Mouse (Mus musculus): ENCODE data around the gene Fam83e. TPM values are rescaled to one million over a fixed set of nuclear protein-coding genes. Genes with fewer than 3 reads are reported as not detected.

Fam83e gene
- polyA plus RNA-seq, 1 experiment from 2014 or later: 1.3 TPM

- peak within 1 kb of the TSS; percentile 88 for H3K4me3 ChIP-seq
- H3K27ac ChIP-seq: peak within 1 kb of the TSS; percentile 94
- peak within 1 kb of the TSS; percentile 95 for H3K4me2 ChIP-seq (replicated peaks)
- under 1% methylated on average over 41 of the region's 41 CpGs for WGBS
- peaks cover 49% of the 10 kb centered on the region for H3K36me3 ChIP-seq
- H3K27me3 ChIP-seq: no peaks in the 10 kb centered on the region
- peaks cover 47% of the 10 kb centered on the region for H3K4me1 ChIP-seq
- H3K9ac ChIP-seq: peak within 1 kb of the TSS; percentile 96
- ATAC-seq (ENCODE audit: insufficient number of reproducible peaks, insufficient read depth, low FRiP score, low TSS enrichment): peak; percentile 8
- H3K9me3 ChIP-seq: no peaks in the 10 kb centered on the region
These were observed 3.1 kb upstream of the Fam83e start, which contains the start of gene Sphk2 for GRCm38 (mm10) chr7:45717918-45718297. Gene Sphk2, minus strand, starts transcription at chr7:45718002.

GRCm38 (mm10) chr7:45718331-45718730, 2.7 kb upstream of the Fam83e start:
- Histone ChIP-seq H3K36me3 (peaks cover 49% of the 10 kb centered on the region), H3K4me1 (peaks cover 47% of the 10 kb centered on the region)

DNA sequence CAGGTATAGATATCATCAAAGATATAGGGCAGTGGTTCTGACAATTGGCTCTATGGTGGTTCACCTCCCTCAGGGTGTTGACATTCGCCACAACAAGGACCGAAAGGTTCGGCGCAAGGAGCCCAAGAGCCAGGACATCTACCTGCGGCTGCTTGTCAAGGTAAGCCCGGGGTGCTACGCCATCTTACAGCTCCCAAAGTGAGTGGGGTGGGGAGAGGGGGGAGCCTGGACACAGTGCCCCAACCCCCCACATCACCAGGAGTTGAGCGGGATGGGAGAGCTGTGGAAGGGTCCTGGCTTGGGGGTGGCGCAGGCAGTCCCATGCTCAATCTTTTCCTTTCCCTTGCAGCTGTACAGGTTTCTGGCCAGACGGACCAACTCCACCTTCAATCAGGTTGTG, 1.8 kb upstream of the Fam83e start:
- no peaks in the 10 kb centered on the region for H3K27me3 ChIP-seq
- H3K4me2 ChIP-seq (replicated peaks): peak overlapping the region; percentile 95
- H3K9ac ChIP-seq: peak overlapping the region; percentile 96
- peaks cover 43% of the 10 kb centered on the region for H3K4me1 ChIP-seq
- H3K36me3 ChIP-seq: peaks cover 51% of the 10 kb centered on the region
- H3K9me3 ChIP-seq: no peaks in the 10 kb centered on the region
- no peak for ATAC-seq (ENCODE audit: insufficient number of reproducible peaks, insufficient read depth, low FRiP score, low TSS enrichment)
- H3K27ac ChIP-seq: no peak overlapping the region
- peak overlapping the region; percentile 88 for H3K4me3 ChIP-seq
- 86% methylated on average over 10 of the region's 10 CpGs for WGBS

More at GRCm38 (mm10) chr7:45718331-45718730, 2.7 kb upstream of the Fam83e start:
- peak overlapping the region; percentile 95 for H3K4me2 ChIP-seq (replicated peaks)
- ATAC-seq (ENCODE audit: insufficient number of reproducible peaks, insufficient read depth, low FRiP score, low TSS enrichment): no peak
- peak overlapping the region; percentile 88 for H3K4me3 ChIP-seq
- no peaks in the 10 kb centered on the region for H3K9me3 ChIP-seq
- H3K27me3 ChIP-seq: no peaks in the 10 kb centered on the region
- peak overlapping the region; percentile 96 for H3K9ac ChIP-seq
- peak overlapping the region; percentile 94 for H3K27ac ChIP-seq
- WGBS: under 1% methylated on average over 20 of the region's 20 CpGs

GRCm38 (mm10) chr7:45719738-45720412, 1.1 kb upstream of the Fam83e start:
- H3K9me3 ChIP-seq: no peaks in the 10 kb centered on the region
- 89% methylated on average over 16 of the region's 16 CpGs for WGBS
- H3K9ac ChIP-seq: peak overlapping the region; percentile 96; the same call in 1 of the 2 replicates
- H3K4me3 ChIP-seq: peak overlapping the region; percentile 13; the same call in 1 of the 2 replicates
- peaks cover 37% of the 10 kb centered on the region for H3K4me1 ChIP-seq
- peaks cover 56% of the 10 kb centered on the region for H3K36me3 ChIP-seq
- H3K27ac ChIP-seq: no peak overlapping the region
- no peaks in the 10 kb centered on the region for H3K27me3 ChIP-seq
- ATAC-seq (ENCODE audit: insufficient number of reproducible peaks, insufficient read depth, low FRiP score, low TSS enrichment): no peak
- peak overlapping the region; percentile 95 for H3K4me2 ChIP-seq (replicated peaks)

- H3K27me3 ChIP-seq: no peaks in the 10 kb centered on the region
- H3K4me1 ChIP-seq: peaks cover 28% of the 10 kb centered on the region
- H3K27ac ChIP-seq: no peak overlapping the region
- no peaks in the 10 kb centered on the region for H3K9me3 ChIP-seq
- ATAC-seq (ENCODE audit: insufficient number of reproducible peaks, insufficient read depth, low FRiP score, low TSS enrichment): no peak
- H3K4me3 ChIP-seq: no peak overlapping the region
- no peak overlapping the region for H3K4me2 ChIP-seq (replicated peaks)
- 80% methylated on average over 7 of the region's 7 CpGs for WGBS
- H3K9ac ChIP-seq: no peak overlapping the region; the same call in 1 of the 2 replicates
- H3K36me3 ChIP-seq: peaks cover 69% of the 10 kb centered on the region
These were observed 191 bp downstream of the Fam83e start for GRCm38 (mm10) chr7:45721234-45721571.

GRCm38 (mm10) chr7:45721642-45722347, 783 bp downstream of the Fam83e start:
- H3K27me3 ChIP-seq: no peaks in the 10 kb centered on the region
- peaks cover 22% of the 10 kb centered on the region for H3K4me1 ChIP-seq
- H3K4me2 ChIP-seq (replicated peaks): no peak overlapping the region
- H3K36me3 ChIP-seq: peaks cover 75% of the 10 kb centered on the region
- H3K27ac ChIP-seq: no peak overlapping the region
- no peak overlapping the region for H3K4me3 ChIP-seq
- ATAC-seq (ENCODE audit: insufficient number of reproducible peaks, insufficient read depth, low FRiP score, low TSS enrichment): no peak
- no peaks in the 10 kb centered on the region for H3K9me3 ChIP-seq
- H3K9ac ChIP-seq: 0 out of 2 replicates have a peak overlapping the region, but pooled peaks have one; percentile 8
- WGBS: 67% methylated on average over 13 of the region's 13 CpGs

- 80% methylated on average over 13 of the region's 13 CpGs for WGBS
- no peak overlapping the region for H3K27ac ChIP-seq
- no peak overlapping the region for H3K4me2 ChIP-seq (replicated peaks)
- H3K9ac ChIP-seq: 0 out of 2 replicates have a peak overlapping the region, but pooled peaks have one; percentile 8
- H3K27me3 ChIP-seq: no peaks in the 10 kb centered on the region
- H3K4me3 ChIP-seq: no peak overlapping the region
- no peak for ATAC-seq (ENCODE audit: insufficient number of reproducible peaks, insufficient read depth, low FRiP score, low TSS enrichment)
- peaks cover 18% of the 10 kb centered on the region for H3K4me1 ChIP-seq
- H3K36me3 ChIP-seq: peaks cover 80% of the 10 kb centered on the region
- no peaks in the 10 kb centered on the region for H3K9me3 ChIP-seq
These were observed 1.3 kb downstream of the Fam83e start for GRCm38 (mm10) chr7:45722348-45722713.

- H3K4me2 ChIP-seq (replicated peaks): no peak overlapping the region
- peaks cover 18% of the 10 kb centered on the region for H3K4me1 ChIP-seq
- H3K27ac ChIP-seq: no peak overlapping the region
- H3K36me3 ChIP-seq: peaks cover 82% of the 10 kb centered on the region
- 92% methylated on average over 4 of the region's 4 CpGs for WGBS
- no peak for ATAC-seq (ENCODE audit: insufficient number of reproducible peaks, insufficient read depth, low FRiP score, low TSS enrichment)
- no peaks in the 10 kb centered on the region for H3K9me3 ChIP-seq
- H3K9ac ChIP-seq: no peak overlapping the region
- H3K27me3 ChIP-seq: no peaks in the 10 kb centered on the region
- no peak overlapping the region for H3K4me3 ChIP-seq
These were observed 2.3 kb downstream of the Fam83e start for GRCm38 (mm10) chr7:45723301-45723700.

GRCm38 (mm10) chr7:45723781-45724180, 2.8 kb downstream of the Fam83e start:
- Histone ChIP-seq H3K4me2 (replicated peaks) (no peak overlapping the region), H3K4me3 (no peak overlapping the region), H3K9me3 (no peaks in the 10 kb centered on the region), H3K9ac (no peak overlapping the region), H3K36me3 (peaks cover 83% of the 10 kb centered on the region), H3K27me3 (no peaks in the 10 kb centered on the region), H3K4me1 (peaks cover 17% of the 10 kb centered on the region), H3K27ac (no peak overlapping the region)
- ATAC-seq (ENCODE audit: insufficient number of reproducible peaks, insufficient read depth, low FRiP score, low TSS enrichment): no peak
- WGBS: 91% methylated on average over 14 of the region's 14 CpGs

- Histone ChIP-seq H3K27ac (no peak overlapping the region), H3K36me3 (peaks cover 75% of the 10 kb centered on the region)
- WGBS: 91% methylated on average over 9 of the region's 9 CpGs
These were observed 4.1 kb downstream of the Fam83e start for GRCm38 (mm10) chr7:45725151-45725550.

DNA sequence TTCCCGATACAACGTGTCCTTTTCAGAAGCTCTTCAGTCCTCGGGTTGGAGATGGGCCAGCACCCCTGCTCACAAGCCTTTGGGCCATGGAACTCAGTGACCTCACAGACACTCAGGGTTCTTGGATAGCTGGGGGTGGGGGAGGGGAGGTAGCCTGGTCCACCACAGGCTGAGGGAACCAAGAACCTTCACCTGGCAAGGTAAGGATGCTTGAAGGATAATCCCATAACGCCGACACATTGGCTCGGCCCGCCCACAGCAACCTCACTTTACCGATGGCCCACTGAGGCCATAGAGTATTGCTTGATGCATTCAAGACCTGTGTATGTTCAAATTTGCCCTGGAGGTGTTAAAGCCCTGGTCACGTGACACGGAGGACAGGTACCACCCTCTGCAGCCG, 4.7 kb downstream of the Fam83e start, which contains the start of gene Spaca4:
Spaca4 (minus strand) TSS at position 101 of the 400 bp plus-strand sequence.
- Histone ChIP-seq H3K36me3 (peaks cover 69% of the 10 kb centered on the region), H3K4me3 (no peak within 1 kb of the TSS), H3K9me3 (no peaks in the 10 kb centered on the region), H3K27ac (no peak within 1 kb of the TSS), H3K9ac (no peak within 1 kb of the TSS), H3K4me1 (peaks cover 6% of the 10 kb centered on the region; the same call in 1 of the 2 replicates), H3K27me3 (no peaks in the 10 kb centered on the region), H3K4me2 (replicated peaks) (no peak within 1 kb of the TSS)
- ATAC-seq (ENCODE audit: insufficient number of reproducible peaks, insufficient read depth, low FRiP score, low TSS enrichment): no peak
- 86% methylated on average over 11 of the region's 11 CpGs for WGBS

More at GRCm38 (mm10) chr7:45725151-45725550, 4.1 kb downstream of the Fam83e start:
- no peak for ATAC-seq (ENCODE audit: insufficient number of reproducible peaks, insufficient read depth, low FRiP score, low TSS enrichment)
- Histone ChIP-seq H3K27me3 (no peaks in the 10 kb centered on the region), H3K9ac (no peak overlapping the region), H3K4me3 (no peak overlapping the region), H3K4me2 (replicated peaks) (no peak overlapping the region), H3K4me1 (peaks cover 4% of the 10 kb centered on the region; the same call in 1 of the 2 replicates), H3K9me3 (no peaks in the 10 kb centered on the region)

GRCm38 (mm10) chr7:45726419-45726818, 5.4 kb downstream of the Fam83e start:
- H3K9ac ChIP-seq: no peak overlapping the region
- H3K27me3 ChIP-seq: no peaks in the 10 kb centered on the region
- WGBS: 91% methylated on average over 10 of the region's 10 CpGs
- H3K4me2 ChIP-seq (replicated peaks): no peak overlapping the region
- no peak for ATAC-seq (ENCODE audit: insufficient number of reproducible peaks, insufficient read depth, low FRiP score, low TSS enrichment)
- no peak overlapping the region for H3K4me3 ChIP-seq
- H3K27ac ChIP-seq: no peak overlapping the region
- H3K9me3 ChIP-seq: no peaks in the 10 kb centered on the region
- H3K36me3 ChIP-seq: peaks cover 62% of the 10 kb centered on the region
- peaks cover 6% of the 10 kb centered on the region; the same call in 1 of the 2 replicates for H3K4me1 ChIP-seq

Data from embryonic facial prominence, embryonic 12.5 days (tissue).